Mouse (Mus musculus): ENCODE data around the gene Esr2.

- peak; percentile 84 for TF ChIP-seq CTCF (IDR thresholded peaks at IDR 0.05; ENCODE audit: low read depth)
- no peak for TF ChIP-seq EP300 (IDR thresholded peaks at IDR 0.05; ENCODE audit: low read depth)
Measured at GRCm38 (mm10) chr12:76190940-76191339, 13.9 kb upstream of the Esr2 start.
